Mouse (Mus musculus): ENCODE measurements around the gene Ica1l.
"Not testable (repeated sequence)": the region's sequence is repeated elsewhere in the genome, so short reads cannot be mapped to it uniquely, and the experiment has no call there.

Ica1l gene

GRCm38 (mm10) chr1:60042796-60043469 lies at the start of gene Ica1l:
TSS of gene Ica1l (minus strand) at chr1:60043184.
- peak; percentile 74 to 82 for DNase-seq

GRCm38 (mm10) chr1:60076411-60076810 lies 33.4 kb upstream of the Ica1l start:
- DNase-seq = no peak

DNA sequence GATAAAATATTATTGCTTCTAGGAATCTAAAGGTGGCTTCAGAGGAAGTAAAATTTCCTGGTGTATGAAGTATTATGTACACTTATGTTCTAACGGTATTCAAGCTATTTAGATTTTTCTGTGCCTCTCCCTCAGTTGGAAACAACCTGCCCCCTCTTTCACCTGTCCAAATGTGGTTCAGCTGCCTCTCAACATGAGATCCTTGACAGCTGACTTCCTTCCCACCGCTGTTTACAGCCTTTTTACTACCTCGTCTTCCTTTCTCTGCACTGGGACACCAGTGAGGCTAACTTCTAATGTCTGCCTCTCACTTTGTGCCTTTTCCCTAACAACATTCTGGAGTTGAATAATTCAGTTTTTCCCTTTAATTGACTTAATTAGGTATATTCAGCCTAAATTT lies 32.6 kb upstream of the Ica1l start:
- no peak for DNase-seq

- no peak for DNase-seq
Observed at GRCm38 (mm10) chr1:60074935-60075334, 32.0 kb upstream of the Ica1l start.

GRCm38 (mm10) chr1:60070725-60071124 lies 27.7 kb upstream of the Ica1l start:
- not testable (repeated sequence) for DNase-seq

DNA sequence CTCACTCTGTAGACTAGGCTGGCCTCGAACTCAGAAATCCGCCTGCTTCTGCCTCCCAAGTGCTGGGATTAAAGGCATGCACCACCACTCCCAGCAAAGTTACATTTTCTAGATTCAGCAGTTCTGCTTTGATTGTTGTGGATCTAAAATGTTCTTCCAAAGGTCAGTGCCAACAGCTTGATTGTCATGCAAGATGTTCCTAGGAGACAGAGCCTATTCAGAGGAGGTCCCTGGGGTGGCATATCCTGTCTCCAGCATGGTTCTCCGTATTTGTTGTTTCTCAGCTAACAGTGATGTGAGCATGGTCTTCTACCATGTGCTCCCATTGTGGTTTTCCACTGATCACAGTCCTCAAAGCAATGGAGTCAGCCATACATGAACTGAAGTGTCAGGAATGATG lies 13.3 kb upstream of the Ica1l start:
- no peak for DNase-seq

DNA sequence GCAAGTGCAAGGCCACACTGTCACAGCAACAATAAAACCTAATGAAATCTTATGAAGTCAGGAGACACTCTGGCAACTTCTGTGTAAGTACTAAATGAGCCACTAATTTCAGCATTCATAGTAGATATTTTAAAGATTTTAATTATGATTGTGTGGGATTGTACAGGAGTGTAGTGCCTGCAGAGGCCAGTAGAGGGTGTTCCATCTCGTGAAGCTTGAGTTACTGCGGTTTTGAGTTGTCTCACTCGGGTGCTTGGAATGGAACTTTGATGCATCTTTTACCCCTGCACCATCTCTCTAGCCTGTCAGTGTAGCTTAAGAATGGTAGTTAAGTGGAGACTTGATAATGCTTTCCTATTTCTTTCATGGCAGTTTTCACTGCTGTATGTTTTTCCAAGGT lies 11.7 kb upstream of the Ica1l start:
- no peak for DNase-seq

DNA sequence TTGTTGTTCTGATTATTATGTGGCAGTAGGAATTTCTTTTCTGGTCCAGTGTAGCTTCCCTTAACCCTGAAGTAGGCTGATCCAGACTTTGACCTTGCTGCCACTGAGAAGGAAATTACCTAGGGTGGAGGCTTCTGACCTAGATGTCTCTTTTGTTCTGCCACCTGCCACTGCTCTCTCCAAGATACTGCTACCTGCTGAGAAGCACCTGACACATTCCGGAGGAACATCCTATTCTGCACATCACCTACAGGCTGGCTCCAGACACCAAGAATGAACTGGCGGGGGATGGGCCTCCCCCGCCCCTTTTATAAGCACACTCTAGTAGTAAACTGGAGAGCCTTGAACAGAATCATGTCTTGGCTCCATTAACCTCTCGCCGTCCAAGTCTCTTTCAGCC lies 4.5 kb upstream of the Ica1l start:
- DNase-seq = not testable (repeated sequence)

- no peak for DNase-seq
Observed at GRCm38 (mm10) chr1:60044595-60044994, 1.6 kb upstream of the Ica1l start.

- peak; percentile 31 to 56 for DNase-seq
Observed at GRCm38 (mm10) chr1:60042398-60042795, 587 bp downstream of the Ica1l start.

GRCm38 (mm10) chr1:60035044-60035443 lies 7.9 kb downstream of the Ica1l start:
- DNase-seq = peak in 1 of 2 experiments; percentile 18

DNA sequence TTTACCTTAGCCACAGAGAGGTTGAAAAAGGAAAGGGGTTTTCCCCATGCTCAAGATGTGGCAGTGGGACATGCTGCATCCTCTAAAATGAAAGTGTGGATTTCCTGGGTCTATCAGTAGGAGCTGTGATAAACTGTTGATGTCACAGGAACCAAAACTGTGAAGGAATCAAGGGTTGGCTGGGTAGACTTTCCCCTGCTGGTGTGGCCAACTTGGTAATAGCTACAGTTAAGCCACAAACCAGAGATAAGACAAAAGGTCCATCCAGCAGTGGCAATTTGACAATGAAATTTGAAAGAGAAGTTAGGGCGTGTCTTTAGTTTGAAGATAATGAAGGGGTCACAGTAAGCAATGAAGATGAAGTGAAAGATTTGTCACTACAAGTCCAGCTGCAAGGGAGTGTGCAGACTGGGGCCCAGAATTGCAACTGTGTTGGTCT lies 25.9 kb downstream of the Ica1l start:
- DNase-seq = no peak

- no peak for DNase-seq
Observed at GRCm38 (mm10) chr1:60016136-60016611, 26.8 kb downstream of the Ica1l start.

GRCm38 (mm10) chr1:60015511-60015910 lies 27.5 kb downstream of the Ica1l start:
- DNase-seq = no peak

GRCm38 (mm10) chr1:60013779-60014178 lies 29.2 kb downstream of the Ica1l start:
- no peak for DNase-seq

GRCm38 (mm10) chr1:60008743-60009142 lies 34.2 kb downstream of the Ica1l start:
- no peak for DNase-seq

- DNase-seq = no peak
Observed at GRCm38 (mm10) chr1:60007337-60007736, 35.6 kb downstream of the Ica1l start.

GRCm38 (mm10) chr1:60000319-60000718 lies 42.7 kb downstream of the Ica1l start:
- DNase-seq = no peak

GRCm38 (mm10) chr1:59997352-59997751 lies 45.6 kb downstream of the Ica1l start:
- DNase-seq = no peak

DNA sequence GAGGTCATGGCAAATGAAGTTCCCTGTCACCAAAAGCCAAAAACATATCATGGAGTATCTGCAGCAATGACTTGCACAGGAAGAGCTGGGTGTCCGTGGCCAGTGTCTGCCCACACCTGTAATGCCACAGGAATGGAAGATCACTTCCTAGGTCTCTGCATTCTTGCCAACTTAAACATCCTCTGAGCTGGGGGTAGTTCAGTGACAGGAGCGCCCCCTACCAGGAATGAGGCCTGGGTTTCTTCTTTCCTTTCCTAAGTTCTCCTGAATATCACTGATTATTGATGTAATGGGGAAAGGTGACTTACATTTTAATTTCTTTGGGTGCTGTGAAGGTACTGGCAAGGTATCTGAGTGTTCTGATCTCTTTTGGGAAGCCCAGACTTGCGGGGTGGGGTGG lies 47.3 kb downstream of the Ica1l start:
- DNase-seq = no peak

DNA sequence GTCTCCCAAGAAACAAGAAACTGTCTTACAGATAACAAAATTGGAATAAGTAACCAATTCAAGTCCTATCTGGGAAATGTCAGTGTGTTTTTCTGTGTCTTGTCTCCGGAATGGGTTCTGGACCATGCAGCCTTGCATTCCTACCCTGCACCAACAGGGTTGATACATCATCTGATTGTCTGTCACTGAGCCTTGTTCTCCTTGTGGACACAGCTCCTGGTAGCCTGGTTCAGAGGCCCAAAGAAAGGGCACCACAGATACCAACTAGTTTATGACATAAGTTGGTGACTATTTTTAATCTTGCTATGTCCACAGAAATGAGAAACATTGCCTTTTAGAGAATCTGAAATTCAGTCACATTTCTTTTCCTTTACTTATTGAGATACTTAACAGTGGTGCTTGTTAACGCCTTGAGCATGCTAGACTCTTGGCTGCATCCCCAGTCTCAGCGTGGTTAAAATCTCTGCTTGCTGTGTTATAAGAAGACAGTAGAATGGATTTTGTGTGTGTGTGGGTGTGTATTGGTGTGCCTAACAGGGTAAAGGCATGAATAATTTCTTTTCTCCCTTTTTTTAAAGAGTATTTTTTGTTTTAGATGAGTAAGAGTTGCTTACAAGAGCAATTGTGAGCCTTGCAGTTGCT lies 55.5 kb downstream of the Ica1l start:
- DNase-seq = no peak

- DNase-seq = no peak
Observed at GRCm38 (mm10) chr1:59986626-59987025, 56.4 kb downstream of the Ica1l start.

- peak; percentile 46 to 54 for DNase-seq
Observed at GRCm38 (mm10) chr1:59967291-59967690, 75.7 kb downstream of the Ica1l start.

DNA sequence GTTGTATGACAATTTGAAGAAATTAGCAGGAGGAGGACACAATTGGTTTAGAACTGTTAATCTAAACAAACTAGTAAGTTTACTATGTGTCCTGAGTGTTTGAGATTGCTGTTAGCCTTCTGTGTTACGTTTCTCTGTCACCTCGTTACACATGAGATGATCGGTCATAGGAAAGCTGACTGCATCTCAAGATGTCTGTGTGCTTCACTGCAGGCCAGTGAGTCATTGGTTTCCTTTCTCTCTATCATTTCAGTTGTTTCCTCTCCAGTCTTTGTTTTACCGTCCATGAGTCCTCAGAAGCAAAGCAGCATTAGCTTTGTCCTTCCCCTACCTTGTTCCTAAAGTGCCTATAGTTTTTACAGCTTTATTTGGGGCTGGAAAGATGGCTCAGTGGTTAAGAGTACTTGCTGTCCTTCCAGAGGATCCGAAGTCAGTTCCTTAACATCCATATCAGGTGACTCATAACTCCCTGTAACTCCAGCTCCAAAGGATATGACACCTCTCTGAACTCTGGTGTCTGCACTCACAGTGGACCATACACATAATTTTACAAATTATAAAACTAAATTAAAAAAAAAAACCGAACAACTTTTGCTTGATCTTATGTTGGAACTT lies 76.7 kb downstream of the Ica1l start:
- DNase-seq = no peak
